Mouse (Mus musculus): ENCODE results near the gene Inafm1.

GRCm38 (mm10) chr7:16294346-16294745, 20.9 kb upstream of the Inafm1 start:
- 0 out of 2 replicates have a peak, but pooled peaks have one; percentile 22 for TF ChIP-seq CTCF (IDR thresholded peaks at IDR 0.05; ENCODE audit: control insufficient read depth, insufficient read depth, low read length)
- TF ChIP-seq POLR2A (IDR thresholded peaks at IDR 0.05; ENCODE audit: borderline replicate concordance, control insufficient read depth, low read depth, low read length): no peak
